In the genomic region with DNA sequence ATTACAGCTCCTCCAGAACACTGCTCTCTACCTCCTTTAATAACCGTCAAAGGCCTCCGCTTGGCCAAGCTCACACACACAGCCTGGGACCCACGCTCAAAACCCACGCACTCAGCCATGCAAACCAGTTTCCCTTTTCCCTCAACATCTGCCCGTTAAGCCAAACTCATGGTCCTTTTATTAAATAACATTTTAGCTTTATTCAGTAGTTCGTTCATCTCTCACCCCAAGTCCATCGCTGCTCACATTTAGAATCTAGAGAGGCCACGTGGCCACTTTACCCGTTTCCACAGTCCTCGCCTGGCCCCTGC, we compare ENCODE assay signal across 9 mouse cellular contexts. TPM values are rescaled to one million over a fixed set of nuclear protein-coding genes. Genes with fewer than 3 reads are reported as not detected.
DNase-seq lines count a peak whose midpoint lies in the region; ATAC-seq and TF ChIP-seq lines count a peak whose summit lies in the region.
"Had no signal": no experiment of that assay in that cellular context is flagged by ENCODE, and none has a peak within 500 bp of the region (broad histone marks: within the 10 kb centered on the region; RNA-seq: fewer than 3 reads in every experiment).

No protein-coding gene starts in this region.

- TF ChIP-seq CTCF in lung, postnatal 0 days (IDR thresholded peaks at IDR 0.05), result no peak
- TF ChIP-seq CTCF in small intestine, adult 2 months (IDR thresholded peaks at IDR 0.05; ENCODE audit: extremely low read depth, insufficient read length, insufficient replicate concordance, low read depth, low read length), result no peak

- WGBS in lung, postnatal 0 days, result 19% methylated on average over 10 of the region's 10 CpGs
- 10% methylated on average over 10 of the region's 10 CpGs for WGBS in limb, embryonic 12.5 days
- WGBS in small intestine, adult 2 months, result 18% methylated on average over 10 of the region's 10 CpGs

- DNase-seq in embryo, embryonic 9.5 days (ENCODE audit: extremely low spot score), result peak; percentile 68
- DNase-seq in embryo, embryonic 11 days, result no peak
- no peak for DNase-seq in lung, postnatal 0 days (ENCODE audit: low spot score)
- no peak for DNase-seq in lung, postnatal 4 days
- DNase-seq in ovary, postnatal 10 days (ENCODE audit: low spot score), result no peak
- no peak for DNase-seq in natural killer cell, adult 2 months (ENCODE audit: low spot score in 2 of 2)

- peak overlapping the region; percentile 43 for H3K4me3 ChIP-seq in lung, postnatal 0 days (ENCODE audit: low read depth, low read length)
- H3K4me3 ChIP-seq in limb, embryonic 12.5 days (replicated peaks), result peak overlapping the region; percentile 56
- peak overlapping the region; percentile 60 for H3K4me3 ChIP-seq in small intestine, adult 2 months (ENCODE audit: low read depth, low read length)

- no peaks in the 10 kb centered on the region for H3K9me3 ChIP-seq in lung, postnatal 0 days (ENCODE audit: low read length)
- H3K9me3 ChIP-seq in limb, embryonic 12.5 days, result no peaks in the 10 kb centered on the region

- no peaks in the 10 kb centered on the region for H3K36me3 ChIP-seq in lung, postnatal 0 days (ENCODE audit: insufficient read depth, low read length)
- no peaks in the 10 kb centered on the region for H3K36me3 ChIP-seq in limb, embryonic 12.5 days
- H3K36me3 ChIP-seq in small intestine, adult 2 months (ENCODE audit: control insufficient read depth, insufficient read depth, low read length), result no peaks in the 10 kb centered on the region

- no peak for ATAC-seq in lung, postnatal 0 days
- no peak for ATAC-seq in limb, embryonic 12.5 days (ENCODE audit: insufficient number of reproducible peaks, insufficient read depth, low FRiP score, low TSS enrichment, low read depth)

- peaks cover 16% of the 10 kb centered on the region; the same call in 1 of the 2 replicates for H3K4me1 ChIP-seq in lung, postnatal 0 days (ENCODE audit: insufficient read depth, low read depth, low read length)
- peaks cover 56% of the 10 kb centered on the region for H3K4me1 ChIP-seq in limb, embryonic 12.5 days (replicated peaks)
- peaks cover 17% of the 10 kb centered on the region for H3K4me1 ChIP-seq in small intestine, adult 2 months (ENCODE audit: control insufficient read depth, insufficient read depth, insufficient read length, low read length)

- peak overlapping the region; percentile 84 for H3K4me2 ChIP-seq in lung, postnatal 0 days (replicated peaks; ENCODE audit: low read depth, low read length)
- peak overlapping the region; percentile 93 for H3K4me2 ChIP-seq in limb, embryonic 12.5 days

- peaks cover 24% of the 10 kb centered on the region for H3K27me3 ChIP-seq in lung, postnatal 0 days (replicated peaks; ENCODE audit: insufficient read depth, low read length)
- H3K27me3 ChIP-seq in limb, embryonic 12.5 days, result peaks cover 92% of the 10 kb centered on the region
- peaks cover 50% of the 10 kb centered on the region for H3K27me3 ChIP-seq in small intestine, adult 2 months (ENCODE audit: control insufficient read depth, insufficient read depth, low read length)

- H3K9ac ChIP-seq in lung, postnatal 0 days (replicated peaks; ENCODE audit: low read depth), result no peak overlapping the region
- H3K9ac ChIP-seq in limb, embryonic 12.5 days (replicated peaks), result peak overlapping the region; percentile 60

- H3K27ac ChIP-seq in lung, postnatal 0 days (ENCODE audit: low read length), result no peak overlapping the region
- no peak overlapping the region for H3K27ac ChIP-seq in limb, embryonic 12.5 days
- H3K27ac ChIP-seq in small intestine, adult 2 months (ENCODE audit: insufficient read depth, low read depth, low read length), result no peak overlapping the region

- no peak for TF ChIP-seq EP300 in lung, postnatal 0 days (IDR thresholded peaks at IDR 0.05)

- TF ChIP-seq POLR2A in small intestine, adult 2 months (IDR thresholded peaks at IDR 0.05; ENCODE audit: low read depth, low read length), result no peak

RNA-seq across cellular contexts. Expression of a gene that starts 3.0 kb away (rescaled TPM):
- polyA plus RNA-seq in lung, postnatal 0 days (2015; fragmentation: Nextera tagmentation; extraction: Ambion mirVana), result 23.6 and 24.5 TPM in 2 replicates
- 4.2 and 5.9 TPM in 2 replicates for polyA plus RNA-seq in limb, embryonic 12.5 days (2016; fragmentation: Nextera tagmentation; extraction: Ambion mirVana)
- 8.6 and 16.7 TPM in 2 replicates for polyA plus RNA-seq in small intestine, adult 2 months (2012; rRNA removed)

RNA-seq across cellular contexts. Expression of a gene that starts 4.2 kb away (rescaled TPM):
- not detected in 2 replicates for polyA plus RNA-seq in lung, postnatal 0 days (2015; fragmentation: Nextera tagmentation; extraction: Ambion mirVana)
- polyA plus RNA-seq in limb, embryonic 12.5 days (2016; fragmentation: Nextera tagmentation; extraction: Ambion mirVana), result not detected in 2 replicates
- 0.35 TPM in 1 of 2 replicates, not detected in the other for polyA plus RNA-seq in small intestine, adult 2 months (2012; rRNA removed)
- polyA plus RNA-seq: spleen, adult 2 months had no signal

RNA-seq across cellular contexts. Expression of a gene that starts 5.5 kb away (rescaled TPM):
- polyA plus RNA-seq in lung, postnatal 0 days (2015; fragmentation: Nextera tagmentation; extraction: Ambion mirVana), result 9.0 and 9.2 TPM in 2 replicates
- polyA plus RNA-seq in limb, embryonic 12.5 days (2016; fragmentation: Nextera tagmentation; extraction: Ambion mirVana), result 17.5 and 19.2 TPM in 2 replicates
- polyA plus RNA-seq in small intestine, adult 2 months (2012; rRNA removed), result 6.4 and 7.2 TPM in 2 replicates

RNA-seq across cellular contexts. Expression of a gene that starts 7.4 kb away (rescaled TPM):
- polyA plus RNA-seq in lung, postnatal 0 days (2015; fragmentation: Nextera tagmentation; extraction: Ambion mirVana), result 0.31 TPM in 1 of 2 replicates, not detected in the other
- polyA plus RNA-seq in limb, embryonic 12.5 days (2016; fragmentation: Nextera tagmentation; extraction: Ambion mirVana), result 0.78 and 0.96 TPM in 2 replicates
- not detected in 2 replicates for polyA plus RNA-seq in small intestine, adult 2 months (2012; rRNA removed)
- polyA plus RNA-seq: spleen, adult 2 months had no signal

RNA-seq across cellular contexts. Expression of a gene that starts 12.7 kb away (rescaled TPM):
- 11.9 and 13.0 TPM in 2 replicates for polyA plus RNA-seq in lung, postnatal 0 days (2015; fragmentation: Nextera tagmentation; extraction: Ambion mirVana)
- 1.7 and 2.0 TPM in 2 replicates for polyA plus RNA-seq in limb, embryonic 12.5 days (2016; fragmentation: Nextera tagmentation; extraction: Ambion mirVana)
- 16.3 and 42.5 TPM in 2 replicates for polyA plus RNA-seq in small intestine, adult 2 months (2012; rRNA removed)
